Mouse (Mus musculus): ENCODE results near the gene Kcnk2.

GRCm38 (mm10) chr1:189437126-189437525 is 35.1 kb upstream of the Kcnk2 start:
- no peak for TF ChIP-seq CTCF (IDR thresholded peaks at IDR 0.05)
- no peak for TF ChIP-seq POLR2A (IDR thresholded peaks at IDR 0.05; ENCODE audit: insufficient read depth, low read depth, low read length)
